Mouse (Mus musculus) forebrain, embryonic 10.5 days (tissue): ENCODE results near the gene Cep350. TPM values are rescaled to one million over a fixed set of nuclear protein-coding genes. Genes with fewer than 3 reads are reported as not detected.
"Not testable (repeated sequence)": the region's sequence is repeated elsewhere in the genome, so short reads cannot be mapped to it uniquely, and the experiment has no call there.

Experiments
- DNase-seq: peaks from one replicate; pipeline ENCODE4 v3.0.0-alpha.2; 2017; ENCODE audit warnings: low spot score; ENCODE audit errors: extremely low spot score
- H3K27ac ChIP-seq: fragments of 300-500 bp; sonication (generic); 2 replicates; pipeline ENCODE4 v1.5.1; 2016; ENCODE audit warnings: mild to moderate bottlenecking
- H3K27me3 ChIP-seq: fragments of 300-500 bp; sonication (generic); 2 replicates; pipeline ENCODE4 v1.6.1; 2016; ENCODE audit warnings: mild to moderate bottlenecking; ENCODE audit not compliant: poor library complexity, severe bottlenecking
- H3K36me3 ChIP-seq: fragments of 300-500 bp; sonication (generic); replicated peaks from 2 replicates; pipeline ENCODE4 v1.6.1; 2016; ENCODE audit warnings: mild to moderate bottlenecking, moderate library complexity
- H3K4me1 ChIP-seq: fragments of 300-500 bp; sonication (generic); 2 replicates; pipeline ENCODE4 v1.6.1; 2016
- H3K4me3 ChIP-seq: fragments of 300-500 bp; sonication (generic); 2 replicates; pipeline ENCODE4 v1.5.1; 2016; ENCODE audit warnings: mild to moderate bottlenecking, moderate library complexity
- H3K9me3 ChIP-seq: fragments of 300-500 bp; sonication (generic); 2 replicates; pipeline ENCODE4 v1.6.1; 2016; ENCODE audit warnings: mild to moderate bottlenecking, moderate library complexity
- WGBS: fragments of 180-500 bp; shearing (Covaris S2); methylation state at CpG from one replicate; pipeline ENCODE4 v1.1.7; 2016; 5-methylcytosine and 5-hydroxymethylcytosine counted together
- polyA plus RNA-seq: library from polyadenylated mRNA; unstranded; fragments of >200 nt; fragmentation: Nextera tagmentation; extraction: Ambion mirVana; gene quantifications from 2 replicates; pipeline ENCODE4 v1.2.1, GENCODE M21; 2016

The Cep350 gene
- polyA plus RNA-seq, 1 experiment from 2014 or later = 6.1 TPM

- Histone ChIP-seq H3K4me3 (peak overlapping the region; percentile 98), H3K4me1 (peaks cover 24% of the 10 kb centered on the region), H3K36me3 (no peaks in the 10 kb centered on the region), H3K9me3 (no peaks in the 10 kb centered on the region), H3K27ac (peak overlapping the region; percentile 99), H3K27me3 (no peaks in the 10 kb centered on the region)
- 4% methylated on average over 19 of the region's 19 CpGs for WGBS
- peak; percentile 15 for DNase-seq
These were observed 794 bp upstream of the Cep350 start for GRCm38 (mm10) chr1:155973719-155974379.

GRCm38 (mm10) chr1:155972146-155973067, 648 bp downstream of the Cep350 start:
- peaks cover 24% of the 10 kb centered on the region for H3K4me1 ChIP-seq
- H3K9me3 ChIP-seq = no peaks in the 10 kb centered on the region
- DNase-seq = no peak
- no peaks in the 10 kb centered on the region for H3K36me3 ChIP-seq
- H3K4me3 ChIP-seq = peak overlapping the region; percentile 98
- 2% methylated on average over 51 of the region's 51 CpGs for WGBS
- H3K27me3 ChIP-seq = no peaks in the 10 kb centered on the region
- H3K27ac ChIP-seq = peak overlapping the region; percentile 99

GRCm38 (mm10) chr1:155949170-155949569, 23.9 kb downstream of the Cep350 start:
- DNase-seq = no peak
- no peaks in the 10 kb centered on the region for H3K27me3 ChIP-seq
- H3K4me1 ChIP-seq = no peaks in the 10 kb centered on the region
- peaks cover 81% of the 10 kb centered on the region for H3K36me3 ChIP-seq
- peaks cover 7% of the 10 kb centered on the region; the same call in 1 of the 2 replicates for H3K9me3 ChIP-seq
- 97% methylated on average over 2 of the region's 2 CpGs for WGBS
- no peak overlapping the region for H3K4me3 ChIP-seq
- no peak overlapping the region for H3K27ac ChIP-seq

GRCm38 (mm10) chr1:155944361-155944760, 28.7 kb downstream of the Cep350 start:
- H3K27me3 ChIP-seq = no peaks in the 10 kb centered on the region
- no peak overlapping the region for H3K4me3 ChIP-seq
- peaks cover 77% of the 10 kb centered on the region for H3K36me3 ChIP-seq
- peaks cover 7% of the 10 kb centered on the region; the same call in 1 of the 2 replicates for H3K9me3 ChIP-seq
- DNase-seq = no peak
- H3K4me1 ChIP-seq = no peaks in the 10 kb centered on the region
- H3K27ac ChIP-seq = no peak overlapping the region
- 87% methylated on average over 2 of the region's 2 CpGs for WGBS

- DNase-seq = no peak
- H3K36me3 ChIP-seq = peaks cover 81% of the 10 kb centered on the region
- WGBS = 94% methylated on average over 2 of the region's 2 CpGs
These were observed 35.6 kb downstream of the Cep350 start for GRCm38 (mm10) chr1:155937416-155937815.

GRCm38 (mm10) chr1:155934702-155935101, 38.4 kb downstream of the Cep350 start:
- no peak overlapping the region for H3K4me3 ChIP-seq
- H3K27ac ChIP-seq = no peak overlapping the region
- WGBS = 89% methylated on average over 2 of the region's 2 CpGs
- H3K27me3 ChIP-seq = no peaks in the 10 kb centered on the region
- no peaks in the 10 kb centered on the region for H3K9me3 ChIP-seq
- no peak for DNase-seq
- no peaks in the 10 kb centered on the region for H3K4me1 ChIP-seq
- peaks cover 81% of the 10 kb centered on the region for H3K36me3 ChIP-seq

More at GRCm38 (mm10) chr1:155937416-155937815, 35.6 kb downstream of the Cep350 start:
- Histone ChIP-seq H3K4me1 (no peaks in the 10 kb centered on the region), H3K27ac (no peak overlapping the region), H3K4me3 (no peak overlapping the region), H3K9me3 (no peaks in the 10 kb centered on the region), H3K27me3 (no peaks in the 10 kb centered on the region)

GRCm38 (mm10) chr1:155903561-155903960, 69.5 kb downstream of the Cep350 start:
- Histone ChIP-seq H3K36me3 (peaks cover 94% of the 10 kb centered on the region), H3K9me3 (no peaks in the 10 kb centered on the region)
- WGBS = 90% methylated on average over 3 of the region's 3 CpGs

GRCm38 (mm10) chr1:155901348-155901747, 71.7 kb downstream of the Cep350 start:
- Histone ChIP-seq H3K27me3 (no peaks in the 10 kb centered on the region), H3K36me3 (peaks cover 93% of the 10 kb centered on the region), H3K9me3 (no peaks in the 10 kb centered on the region), H3K27ac (no peak overlapping the region), H3K4me1 (no peaks in the 10 kb centered on the region), H3K4me3 (no peak overlapping the region)
- DNase-seq = no peak
- WGBS = 94% methylated on average over 8 of the region's 8 CpGs

More at GRCm38 (mm10) chr1:155903561-155903960, 69.5 kb downstream of the Cep350 start:
- Histone ChIP-seq H3K4me3 (no peak overlapping the region), H3K4me1 (no peaks in the 10 kb centered on the region), H3K27me3 (no peaks in the 10 kb centered on the region), H3K27ac (no peak overlapping the region)
- no peak for DNase-seq

- Histone ChIP-seq H3K4me1 (no peaks in the 10 kb centered on the region), H3K4me3 (no peak overlapping the region), H3K9me3 (no peaks in the 10 kb centered on the region), H3K36me3 (peaks cover 94% of the 10 kb centered on the region), H3K27ac (no peak overlapping the region), H3K27me3 (no peaks in the 10 kb centered on the region)
- WGBS = 95% methylated on average over 10 of the region's 10 CpGs
- no peak for DNase-seq
These were observed 78.7 kb downstream of the Cep350 start for GRCm38 (mm10) chr1:155894382-155894781.

- Histone ChIP-seq H3K4me3 (no peak overlapping the region), H3K4me1 (no peaks in the 10 kb centered on the region), H3K27ac (no peak overlapping the region), H3K36me3 (peaks cover 72% of the 10 kb centered on the region), H3K9me3 (no peaks in the 10 kb centered on the region), H3K27me3 (no peaks in the 10 kb centered on the region)
- WGBS = 90% methylated on average over 2 of the region's 2 CpGs
- DNase-seq = no peak
These were observed 86.2 kb downstream of the Cep350 start for GRCm38 (mm10) chr1:155886846-155887245.

- H3K36me3 ChIP-seq = peaks cover 72% of the 10 kb centered on the region
- DNase-seq, H3K27me3 ChIP-seq, H3K27ac ChIP-seq, H3K4me3 ChIP-seq, H3K4me1 ChIP-seq, H3K9me3 ChIP-seq: not testable (repeated sequence)
- 92% methylated on average over 3 of the region's 3 CpGs for WGBS
These were observed 90.3 kb downstream of the Cep350 start for GRCm38 (mm10) chr1:155882646-155883231.

GRCm38 (mm10) chr1:155879596-155879995, 93.5 kb downstream of the Cep350 start:
- WGBS = 93% methylated on average over 3 of the region's 3 CpGs
- DNase-seq = no peak
- 0 out of 2 replicates have a peak, but pooled peaks cover 3% of the 10 kb centered on the region for H3K9me3 ChIP-seq
- H3K4me1 ChIP-seq = no peaks in the 10 kb centered on the region
- H3K27ac ChIP-seq = no peak overlapping the region
- peaks cover 83% of the 10 kb centered on the region for H3K36me3 ChIP-seq
- H3K27me3 ChIP-seq = no peaks in the 10 kb centered on the region
- H3K4me3 ChIP-seq = no peak overlapping the region
